Mouse (Mus musculus): Measurements from ENCODE around the gene Ttc22.

Gene Ttc22

DNA sequence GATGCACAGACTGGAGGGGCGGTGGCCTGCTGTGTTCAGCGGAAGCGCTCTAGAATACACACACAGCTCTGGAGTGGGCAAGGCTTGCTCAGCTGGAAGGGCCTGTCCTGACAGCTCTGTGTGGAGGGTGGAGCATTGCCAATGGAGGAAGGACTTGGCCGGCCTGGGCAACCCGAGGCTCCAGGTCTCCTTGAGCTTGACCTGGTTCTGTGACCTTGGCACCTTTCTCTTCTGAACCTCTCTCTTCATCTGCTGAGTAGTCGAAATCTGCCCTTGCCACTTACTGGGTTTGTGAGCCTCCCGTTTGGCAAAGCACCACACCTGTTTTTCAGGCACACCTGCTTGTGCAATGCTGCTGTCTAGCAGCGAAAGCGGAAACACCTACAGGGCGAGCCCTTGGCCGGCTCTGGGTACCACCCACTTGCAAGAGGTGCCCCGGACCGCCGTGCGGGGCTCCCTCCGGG, at the start of gene Ttc22:
TSS of gene Ttc22 (plus strand) at position 403 of the 464 bp plus-strand sequence.
- DNase-seq (ENCODE audit: low spot score in 2 of 2) = no peak

GRCm38 (mm10) chr4:106575022-106575421, 47.2 kb upstream of the Ttc22 start:
- no peak for DNase-seq (ENCODE audit: low spot score in 2 of 2)

DNA sequence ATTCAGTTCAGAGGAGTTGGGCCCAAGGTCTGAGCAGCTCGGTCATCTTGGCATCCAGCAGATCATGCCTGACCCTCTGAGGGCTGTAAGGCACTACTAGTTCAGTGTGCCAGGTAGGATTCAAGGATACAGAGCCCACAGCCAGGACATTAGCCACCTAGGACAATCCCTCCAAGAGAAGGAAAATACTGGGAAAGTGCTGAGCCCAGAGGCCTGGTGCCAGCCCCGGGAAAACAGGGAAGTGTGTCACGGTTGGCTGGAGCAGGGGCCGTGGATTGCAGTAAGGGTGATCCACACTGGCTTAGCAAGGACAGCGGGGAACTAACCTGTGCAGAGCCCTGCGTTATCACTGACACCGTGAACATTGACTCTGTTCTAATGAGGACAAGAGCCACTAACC, 44.7 kb upstream of the Ttc22 start:
- no peak for DNase-seq (ENCODE audit: low spot score in 2 of 2)

GRCm38 (mm10) chr4:106581176-106581864, 40.9 kb upstream of the Ttc22 start:
- no peak for DNase-seq (ENCODE audit: low spot score in 2 of 2)

DNA sequence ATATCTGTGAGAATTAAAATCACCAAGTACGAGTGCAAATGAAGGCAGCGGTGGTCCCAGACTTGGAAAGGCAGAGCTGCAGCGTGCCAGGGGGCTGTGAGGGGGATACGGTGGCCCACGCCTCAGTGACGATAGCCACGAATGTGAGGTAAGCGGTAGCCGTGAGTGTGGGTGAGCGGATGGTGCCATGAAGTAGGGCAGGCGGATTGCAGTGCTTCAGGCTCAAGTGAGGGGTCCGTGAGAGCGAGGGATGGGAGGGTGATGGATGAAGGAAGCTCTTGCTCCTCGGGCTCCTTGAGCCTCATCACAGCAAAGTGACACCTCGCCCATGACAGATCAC, 40.4 kb upstream of the Ttc22 start:
- DNase-seq (ENCODE audit: low spot score in 2 of 2) = no peak

DNA sequence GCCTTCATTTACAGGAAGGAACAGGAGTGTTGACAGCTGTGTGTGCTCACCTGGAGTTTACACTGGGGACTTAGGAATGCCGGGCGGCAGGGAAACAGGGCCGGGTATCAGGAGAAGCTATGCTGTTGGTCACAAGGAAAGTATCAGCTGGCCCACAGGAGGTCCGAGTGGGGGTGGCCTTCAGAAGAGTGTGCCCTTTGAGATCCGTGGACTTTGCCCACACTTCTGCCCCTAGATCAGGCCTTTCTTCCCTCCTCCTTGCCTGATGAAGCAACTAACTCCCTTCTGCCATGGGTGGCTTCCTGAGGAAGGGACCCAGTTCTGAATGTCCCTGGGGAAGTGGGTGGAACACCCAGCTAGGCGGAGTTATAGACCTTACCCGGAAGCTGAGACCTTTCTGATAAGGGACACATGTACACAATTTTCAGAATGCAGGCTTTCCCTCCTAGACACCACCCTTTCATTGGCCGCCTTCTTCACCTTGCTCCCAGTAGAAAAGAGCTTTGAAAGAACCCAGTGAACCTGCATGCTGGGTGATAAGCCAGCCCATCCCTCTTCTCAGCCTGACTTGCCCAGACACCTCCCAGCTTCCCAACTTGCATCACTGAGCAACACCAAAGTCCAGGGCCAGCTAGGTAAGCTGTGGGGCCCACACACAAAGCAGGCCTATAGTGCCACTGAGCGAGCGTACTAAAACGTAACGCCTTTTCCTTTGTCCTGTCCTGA, 39.6 kb upstream of the Ttc22 start:
- no peak for DNase-seq (ENCODE audit: low spot score in 2 of 2)

- no peak for DNase-seq (ENCODE audit: low spot score in 2 of 2)
Measured at GRCm38 (mm10) chr4:106584665-106585064, 37.6 kb upstream of the Ttc22 start.

DNA sequence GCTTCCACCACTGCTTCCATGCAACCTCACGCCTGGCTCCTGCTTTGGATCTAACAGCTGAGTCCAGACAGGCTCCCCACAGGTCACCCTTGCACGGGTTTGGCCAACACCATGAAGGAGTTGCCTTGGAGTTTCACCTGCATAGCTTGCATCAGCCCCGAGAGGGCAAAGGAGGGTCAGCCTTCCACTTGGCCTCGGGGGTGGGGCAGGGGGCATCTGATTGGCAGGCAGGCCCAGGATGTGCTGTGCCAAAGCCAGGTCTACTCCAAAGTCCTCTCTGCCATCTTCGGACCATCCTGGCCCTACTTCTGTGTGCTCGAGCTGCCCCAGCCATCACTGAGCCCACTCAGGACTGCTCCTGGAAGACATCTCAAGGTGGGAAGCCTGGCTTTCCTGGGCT, 35.2 kb upstream of the Ttc22 start:
- DNase-seq (ENCODE audit: low spot score in 2 of 2) = no peak

GRCm38 (mm10) chr4:106590142-106590541, 32.1 kb upstream of the Ttc22 start:
- no peak for DNase-seq (ENCODE audit: low spot score in 2 of 2)

- DNase-seq (ENCODE audit: low spot score in 2 of 2) = no peak
Measured at GRCm38 (mm10) chr4:106590871-106591270, 31.4 kb upstream of the Ttc22 start.

- DNase-seq (ENCODE audit: low spot score in 2 of 2) = no peak
Measured at GRCm38 (mm10) chr4:106593636-106594035, 28.6 kb upstream of the Ttc22 start.

- no peak for DNase-seq (ENCODE audit: low spot score in 2 of 2)
Measured at GRCm38 (mm10) chr4:106596200-106596599, 26.0 kb upstream of the Ttc22 start.

DNA sequence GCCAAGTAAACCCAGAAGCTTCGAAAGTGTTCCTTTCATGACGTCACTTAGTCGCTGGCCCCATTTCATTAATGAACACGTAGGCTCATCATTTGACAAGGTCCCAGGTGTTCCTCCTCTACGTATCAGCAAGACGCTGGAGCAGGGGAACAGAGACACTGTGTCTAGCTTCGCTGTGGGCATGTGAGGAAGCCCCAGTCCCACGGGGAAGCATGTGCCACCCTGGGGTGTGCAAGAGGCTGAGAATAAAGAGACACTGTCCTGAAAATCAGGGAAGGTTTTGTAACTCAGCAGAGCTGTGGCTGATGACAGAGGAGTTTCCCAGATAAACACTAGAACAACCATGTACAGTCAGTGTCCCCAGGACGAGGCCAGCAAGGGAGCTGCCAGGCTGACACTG, 25.2 kb upstream of the Ttc22 start:
- DNase-seq (ENCODE audit: low spot score in 2 of 2) = no peak

- no peak for DNase-seq (ENCODE audit: low spot score in 2 of 2)
Measured at GRCm38 (mm10) chr4:106597741-106598140, 24.5 kb upstream of the Ttc22 start.

DNA sequence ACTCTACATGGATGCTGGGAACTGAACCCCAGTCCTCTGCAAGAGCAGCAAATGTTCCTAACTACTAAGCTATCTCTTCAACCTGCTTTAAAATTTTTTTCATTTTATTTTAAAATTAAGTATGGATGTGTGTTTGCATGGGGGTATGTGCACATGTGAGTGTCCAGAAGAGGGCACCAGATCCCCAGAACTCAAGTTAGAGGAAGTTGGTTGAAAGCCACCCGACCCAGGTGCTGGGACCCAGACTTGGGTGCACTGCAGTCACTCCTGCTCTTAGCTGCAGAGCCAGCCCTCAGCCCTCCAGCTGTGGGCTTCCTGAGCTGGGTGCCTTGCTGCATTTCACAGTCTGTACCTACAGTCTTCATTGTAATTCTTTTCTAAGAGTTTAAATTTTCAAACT, 22.8 kb upstream of the Ttc22 start:
- no peak for DNase-seq (ENCODE audit: low spot score in 2 of 2)

- no peak for DNase-seq (ENCODE audit: low spot score in 2 of 2)
Measured at GRCm38 (mm10) chr4:106600770-106601169, 21.5 kb upstream of the Ttc22 start.

GRCm38 (mm10) chr4:106606639-106607554, 15.3 kb upstream of the Ttc22 start:
- DNase-seq (ENCODE audit: low spot score in 2 of 2) = no peak

GRCm38 (mm10) chr4:106607905-106608304, 14.3 kb upstream of the Ttc22 start:
- no peak for DNase-seq (ENCODE audit: low spot score in 2 of 2)

- no peak for DNase-seq (ENCODE audit: low spot score in 2 of 2)
Measured at GRCm38 (mm10) chr4:106613105-106613504, 9.1 kb upstream of the Ttc22 start.

DNA sequence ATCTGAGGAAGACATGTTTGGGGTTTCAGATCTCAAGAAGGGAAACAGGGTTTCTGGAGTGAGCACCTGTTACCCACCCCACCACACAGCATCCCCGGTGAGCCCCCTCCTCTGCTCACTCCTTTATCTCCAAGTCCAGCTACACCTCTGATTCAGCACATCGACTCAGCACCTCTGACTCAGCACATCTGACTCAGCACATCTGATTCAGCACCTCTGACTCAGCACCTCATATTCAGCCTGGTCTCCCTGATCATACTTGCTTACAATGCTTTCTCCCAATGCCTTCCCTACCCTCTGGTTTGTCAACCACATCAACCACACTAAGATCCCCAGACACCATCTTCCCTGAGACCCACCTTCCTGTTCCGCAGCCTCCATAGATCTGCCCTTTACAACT, 8.7 kb upstream of the Ttc22 start:
- no peak for DNase-seq (ENCODE audit: low spot score in 2 of 2)

DNA sequence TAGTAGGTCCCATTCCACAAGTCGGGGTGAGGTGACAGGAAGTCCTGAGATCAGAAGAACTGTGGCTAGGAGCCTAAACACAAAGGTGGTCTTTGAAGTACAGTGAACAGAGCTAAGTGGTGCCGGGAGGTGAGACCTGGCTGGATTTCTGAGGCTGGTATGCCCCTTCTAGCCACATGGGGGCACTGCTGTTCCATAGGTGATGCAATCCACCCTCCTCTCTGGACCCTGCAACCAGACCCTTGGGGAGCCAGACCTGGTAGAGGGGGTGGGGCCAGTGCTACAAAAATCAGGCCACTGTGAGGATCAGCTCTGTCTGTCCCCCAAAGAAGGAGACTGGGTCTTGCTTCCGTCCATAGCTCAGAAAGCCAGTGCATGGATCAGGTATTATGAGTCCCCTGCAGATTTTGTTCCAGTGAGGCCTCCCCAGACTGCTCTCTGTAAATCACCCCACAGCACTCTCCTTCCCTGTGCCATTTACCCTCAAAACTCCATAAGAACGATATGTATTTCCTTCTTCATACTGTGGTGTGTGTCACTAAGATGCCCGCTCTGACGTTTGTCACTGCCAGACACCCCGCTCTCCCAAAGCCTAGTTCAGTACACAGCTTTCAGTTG, 7.9 kb upstream of the Ttc22 start:
- DNase-seq (ENCODE audit: low spot score in 2 of 2) = peak; percentile 65 to 77

DNA sequence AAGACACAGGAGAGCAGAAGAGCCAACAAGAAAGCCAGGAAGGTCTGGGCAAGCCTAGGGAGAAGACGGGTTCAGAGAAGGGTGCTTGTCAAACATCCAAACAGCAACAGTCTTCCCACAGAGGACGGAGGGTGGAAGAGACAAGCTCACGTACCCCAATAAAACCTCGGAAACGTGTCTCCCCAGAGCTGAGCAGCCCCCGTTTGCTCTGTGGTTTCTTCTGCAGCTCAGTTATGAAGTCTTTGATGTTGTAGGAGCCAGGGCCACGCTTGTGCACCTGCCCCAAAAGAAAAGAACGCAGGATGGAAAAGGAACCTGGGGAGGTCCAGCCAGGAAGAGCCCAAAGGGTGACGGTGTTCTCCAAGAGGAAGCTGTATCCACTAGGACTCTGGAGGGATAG, 7.4 kb upstream of the Ttc22 start:
- no peak for DNase-seq (ENCODE audit: low spot score in 2 of 2)
